Mouse (Mus musculus): ENCODE results near the gene Nedd4. TPM values are rescaled to one million over a fixed set of nuclear protein-coding genes. Genes with fewer than 3 reads are reported as not detected.
A peak's percentile ranks its signal among the peaks of the same experiment; 100 is the strongest.
"Not testable (repeated sequence)": the region's sequence is repeated elsewhere in the genome, so short reads cannot be mapped to it uniquely, and the experiment has no call there.

Nedd4 gene
- polyA plus RNA-seq, 1 experiment from 2014 or later: 173 TPM

DNA sequence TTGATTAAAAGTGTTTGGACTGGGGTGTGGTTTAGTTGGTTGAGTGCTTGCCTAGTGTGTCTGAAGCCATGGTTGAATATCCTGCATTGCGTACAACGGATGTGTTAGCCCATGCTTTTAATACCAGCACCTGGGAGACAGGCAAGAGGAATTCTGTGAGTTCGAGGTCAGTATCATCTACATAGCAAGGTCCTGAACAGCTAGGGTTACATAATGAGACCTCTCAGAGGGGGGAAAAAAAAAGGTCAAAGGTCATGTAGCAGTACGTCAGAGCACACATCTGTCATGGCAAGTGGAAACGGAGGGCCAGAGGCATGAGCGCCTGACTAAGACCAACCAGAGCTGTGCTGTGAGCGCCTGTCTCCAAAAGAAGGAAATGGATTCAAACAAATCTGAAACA, 3.4 kb downstream of the Nedd4 start:
- WGBS (ENCODE audit: insufficient replicate concordance): 75% methylated on average over 7 of the region's 7 CpGs
- Histone ChIP-seq H3K9ac (0 out of 2 replicates have a peak overlapping the region, but pooled peaks have one; percentile 5), H3K27ac (peak overlapping the region; percentile 97), H3K9me3 (replicated peaks) (no peaks in the 10 kb centered on the region), H3K4me3 (0 out of 2 replicates have a peak overlapping the region, but pooled peaks have one; percentile 93), H3K4me2 (peak overlapping the region; percentile 91), H3K36me3 (peaks cover 62% of the 10 kb centered on the region), H3K27me3 (replicated peaks) (no peaks in the 10 kb centered on the region), H3K4me1 (peaks cover 63% of the 10 kb centered on the region)
- ATAC-seq: no peak

DNA sequence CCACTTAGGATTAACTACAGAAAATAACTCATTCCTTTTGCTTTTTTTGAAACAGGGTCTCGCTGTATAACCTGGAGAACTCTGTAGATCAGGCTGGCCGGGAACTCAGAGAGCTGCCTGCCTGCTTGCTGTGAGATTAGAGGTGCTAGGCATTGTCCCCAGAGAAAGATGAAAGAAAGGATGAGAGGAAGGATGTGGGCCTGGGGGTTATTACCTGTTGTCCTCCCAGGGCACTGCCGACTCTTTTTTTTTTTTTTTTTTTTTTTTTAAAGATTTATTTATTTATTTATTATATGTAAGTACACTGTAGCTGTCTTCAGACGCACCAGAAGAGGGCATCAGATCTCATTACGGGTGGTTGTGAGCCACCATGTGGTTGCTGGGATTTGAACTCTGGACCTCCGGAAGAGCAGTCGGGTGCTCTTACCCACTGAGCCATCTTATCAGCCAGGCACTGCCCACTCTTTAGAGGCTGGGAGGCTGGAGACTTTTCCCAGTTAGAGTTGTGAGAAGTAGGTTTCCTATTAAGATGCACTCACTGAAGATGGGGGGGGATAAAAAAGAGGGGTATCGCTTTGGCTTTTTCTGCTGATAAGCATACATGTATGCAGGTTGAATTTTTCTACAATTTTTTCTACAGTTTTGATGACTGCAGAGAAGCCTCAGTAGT, 4.3 kb downstream of the Nedd4 start:
- Histone ChIP-seq H3K4me2 (peak overlapping the region; percentile 8; the same call in 1 of the 2 replicates), H3K4me1 (peaks cover 54% of the 10 kb centered on the region), H3K27ac (peak overlapping the region; percentile 54; the same call in 1 of the 2 replicates), H3K36me3 (peaks cover 68% of the 10 kb centered on the region), H3K9ac (peak overlapping the region; percentile 46; the same call in 1 of the 2 replicates)
- not testable (repeated sequence) for H3K27me3 ChIP-seq (replicated peaks); H3K4me3 ChIP-seq; ATAC-seq; H3K9me3 ChIP-seq (replicated peaks)
- 53% methylated on average over 7 of the region's 8 CpGs for WGBS (ENCODE audit: insufficient replicate concordance)

DNA sequence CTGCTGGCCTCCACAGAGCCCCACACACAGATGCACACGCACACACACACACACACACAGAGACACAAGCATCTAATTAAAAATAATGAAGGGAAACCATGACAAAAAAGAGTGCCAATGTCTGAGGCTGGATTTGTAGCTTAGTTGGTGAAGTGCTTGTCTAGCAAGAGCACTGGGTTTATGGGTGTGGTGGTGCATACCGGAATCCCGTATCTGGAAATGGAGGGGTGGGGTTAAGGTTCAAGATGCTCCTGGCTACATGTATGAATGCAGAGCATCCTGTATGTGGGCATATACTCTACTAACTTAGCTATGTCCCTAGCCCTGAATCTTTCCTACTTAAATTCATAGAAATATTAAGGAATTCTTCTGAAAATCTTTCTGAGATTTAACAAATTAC, 5.0 kb downstream of the Nedd4 start:
- peaks cover 74% of the 10 kb centered on the region for H3K36me3 ChIP-seq
- H3K27ac ChIP-seq: peak overlapping the region; percentile 54; the same call in 1 of the 2 replicates
- no peak overlapping the region for H3K4me3 ChIP-seq
- peak overlapping the region; percentile 46 for H3K9ac ChIP-seq
- WGBS (ENCODE audit: insufficient replicate concordance): 78% methylated on average over 3 of the region's 3 CpGs
- peaks cover 50% of the 10 kb centered on the region for H3K4me1 ChIP-seq
- peak overlapping the region; percentile 8; the same call in 1 of the 2 replicates for H3K4me2 ChIP-seq
- no peaks in the 10 kb centered on the region for H3K9me3 ChIP-seq (replicated peaks)
- H3K27me3 ChIP-seq (replicated peaks): no peaks in the 10 kb centered on the region
- no peak for ATAC-seq

DNA sequence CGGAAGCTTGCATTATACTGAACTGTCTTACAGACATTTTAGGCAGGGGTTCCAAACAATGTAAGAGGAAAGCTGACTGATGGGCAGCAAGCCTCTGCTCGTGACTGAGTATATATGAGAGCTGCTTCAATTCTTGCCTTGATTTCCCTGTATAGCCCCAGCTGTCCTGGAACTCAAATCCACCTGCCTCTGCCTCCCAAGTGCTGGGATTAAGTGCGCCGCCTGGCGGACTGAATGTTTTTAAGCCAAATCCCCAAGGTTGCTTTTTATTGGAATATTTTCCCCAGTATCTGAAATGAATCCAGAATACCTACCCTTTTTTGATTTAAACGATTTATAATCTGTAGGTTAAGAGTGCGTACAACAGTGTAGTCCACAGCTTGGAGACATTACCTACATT, 7.2 kb downstream of the Nedd4 start:
- no peak overlapping the region for H3K4me3 ChIP-seq
- H3K36me3 ChIP-seq: peaks cover 88% of the 10 kb centered on the region
- no peaks in the 10 kb centered on the region for H3K9me3 ChIP-seq (replicated peaks)
- WGBS (ENCODE audit: insufficient replicate concordance): 88% methylated on average over 7 of the region's 7 CpGs
- H3K27me3 ChIP-seq (replicated peaks): no peaks in the 10 kb centered on the region
- no peak for ATAC-seq
- H3K4me2 ChIP-seq: no peak overlapping the region
- H3K4me1 ChIP-seq: peaks cover 42% of the 10 kb centered on the region
- H3K27ac ChIP-seq: peak overlapping the region; percentile 30; the same call in 1 of the 2 replicates
- H3K9ac ChIP-seq: no peak overlapping the region

DNA sequence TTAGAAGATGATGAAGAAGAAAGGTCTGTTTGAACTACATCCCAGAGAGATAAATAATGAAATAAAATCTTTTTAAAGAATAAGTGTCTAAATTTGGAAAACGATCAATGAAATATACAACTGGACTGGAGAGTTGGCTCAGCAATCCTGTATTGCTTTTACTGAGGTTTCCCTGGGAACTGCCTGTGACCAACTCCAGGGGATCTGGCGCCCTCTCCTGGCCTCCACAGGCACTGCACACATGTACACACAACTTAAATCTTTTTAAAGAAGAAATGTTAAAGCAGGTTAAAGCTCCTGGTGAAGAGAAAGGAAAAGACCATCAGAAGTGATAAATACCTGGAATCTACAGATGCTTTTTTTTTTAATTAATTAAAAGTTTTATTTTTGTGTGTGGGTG, 10.2 kb downstream of the Nedd4 start:
- no peaks in the 10 kb centered on the region for H3K9me3 ChIP-seq (replicated peaks)
- H3K4me3 ChIP-seq: no peak overlapping the region
- H3K9ac ChIP-seq: no peak overlapping the region
- WGBS (ENCODE audit: insufficient replicate concordance): 33% methylated on average over 2 of the region's 2 CpGs
- peaks cover 13% of the 10 kb centered on the region; the same call in 1 of the 2 replicates for H3K4me1 ChIP-seq
- H3K27me3 ChIP-seq (replicated peaks): no peaks in the 10 kb centered on the region
- no peak overlapping the region for H3K27ac ChIP-seq
- H3K4me2 ChIP-seq: no peak overlapping the region
- no peak for ATAC-seq
- H3K36me3 ChIP-seq: peaks cover 87% of the 10 kb centered on the region

DNA sequence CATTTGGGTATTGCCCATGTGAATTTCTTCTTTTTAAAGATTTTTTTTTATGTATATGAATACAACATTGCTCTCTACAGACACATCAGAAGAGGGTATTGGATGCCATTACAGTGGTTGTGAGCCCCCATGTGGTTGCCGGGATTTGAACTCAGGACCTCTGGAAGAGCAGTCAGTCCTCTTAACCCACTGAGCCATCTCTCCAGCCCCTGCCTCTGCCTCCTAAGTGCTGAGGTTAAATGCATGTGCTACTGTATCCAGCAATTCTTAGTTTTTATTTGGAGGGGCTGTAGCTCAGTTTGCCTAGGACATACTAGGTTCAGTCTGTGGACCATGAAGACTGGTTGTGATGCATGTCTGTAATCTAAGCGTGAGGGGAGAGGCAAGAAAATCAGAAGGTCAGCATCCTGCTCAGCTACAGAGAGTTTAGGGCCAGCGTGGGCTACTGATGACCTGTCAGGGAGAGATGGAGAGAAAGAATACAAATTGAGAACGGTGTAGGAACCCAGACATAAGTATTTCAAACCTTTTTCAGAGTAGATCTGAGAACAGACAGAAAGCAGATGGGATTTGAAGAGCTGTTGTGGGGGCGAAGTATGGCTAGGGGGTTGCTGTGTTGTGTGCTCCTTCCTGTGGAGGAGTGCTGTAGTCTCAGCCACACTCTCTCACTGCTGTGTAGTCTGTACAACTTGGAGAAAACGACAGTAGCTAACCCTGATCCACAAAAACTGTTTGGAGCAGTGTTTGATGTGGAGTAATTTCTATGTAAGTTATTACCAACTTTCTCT, 13.0 kb downstream of the Nedd4 start:
- H3K27me3 ChIP-seq (replicated peaks): no peaks in the 10 kb centered on the region
- H3K27ac ChIP-seq: no peak overlapping the region
- WGBS (ENCODE audit: insufficient replicate concordance): 85% methylated on average over 6 of the region's 6 CpGs
- no peaks in the 10 kb centered on the region; the same call in 1 of the 2 replicates for H3K4me1 ChIP-seq
- no peak overlapping the region for H3K9ac ChIP-seq
- H3K4me2 ChIP-seq: no peak overlapping the region
- no peaks in the 10 kb centered on the region for H3K9me3 ChIP-seq (replicated peaks)
- ATAC-seq: no peak
- peaks cover 86% of the 10 kb centered on the region for H3K36me3 ChIP-seq
- H3K4me3 ChIP-seq: no peak overlapping the region

DNA sequence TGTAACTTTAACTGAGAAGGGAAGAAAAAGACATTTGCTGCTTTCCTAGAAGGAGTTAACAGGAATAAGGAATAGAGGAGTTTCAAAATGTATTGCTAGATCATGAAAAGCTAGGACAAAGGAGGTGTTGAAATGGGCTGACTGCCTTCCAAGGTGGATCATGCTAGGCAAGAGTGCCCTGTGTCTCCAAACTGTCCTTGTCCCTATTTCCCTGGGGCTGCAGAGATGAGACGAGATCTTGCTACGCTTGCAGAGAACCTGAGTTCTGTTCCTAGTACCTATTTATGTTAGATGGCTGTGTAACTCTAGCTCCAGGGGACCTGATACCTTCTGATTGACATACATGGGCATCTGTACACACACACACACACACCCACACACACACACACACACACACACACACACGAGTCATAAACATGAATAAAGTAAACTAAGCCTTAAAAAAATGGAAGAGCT, 13.6 kb downstream of the Nedd4 start:
- ATAC-seq: no peak
- Histone ChIP-seq H3K4me1 (no peaks in the 10 kb centered on the region; the same call in 1 of the 2 replicates), H3K4me2 (no peak overlapping the region), H3K9me3 (replicated peaks) (no peaks in the 10 kb centered on the region), H3K27me3 (replicated peaks) (no peaks in the 10 kb centered on the region), H3K4me3 (no peak overlapping the region), H3K9ac (no peak overlapping the region), H3K36me3 (peaks cover 81% of the 10 kb centered on the region), H3K27ac (no peak overlapping the region)
- 84% methylated on average over 3 of the region's 3 CpGs for WGBS (ENCODE audit: insufficient replicate concordance)

DNA sequence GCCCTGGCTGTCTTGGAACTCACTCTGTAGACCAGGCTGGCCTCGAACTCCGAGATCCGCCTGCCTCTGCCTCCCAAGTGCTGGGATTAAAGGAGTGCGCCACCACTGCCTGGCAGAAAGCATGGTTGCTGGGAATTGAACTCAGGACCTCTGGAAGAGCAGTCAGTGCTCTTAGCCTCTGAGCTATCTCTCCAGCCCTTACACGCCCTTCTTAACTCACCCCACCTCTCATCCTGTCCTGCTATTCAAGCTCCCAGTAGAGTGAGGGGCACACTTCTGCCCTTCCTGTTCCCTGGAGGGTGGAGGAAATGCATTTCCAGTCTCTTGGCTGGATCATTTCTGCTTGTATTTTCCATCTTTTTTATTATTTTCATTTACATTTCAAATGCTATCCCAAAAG, 15.5 kb downstream of the Nedd4 start:
- 91% methylated on average over 5 of the region's 5 CpGs for WGBS (ENCODE audit: insufficient replicate concordance)
- peaks cover 85% of the 10 kb centered on the region for H3K36me3 ChIP-seq
- no peak for ATAC-seq

DNA sequence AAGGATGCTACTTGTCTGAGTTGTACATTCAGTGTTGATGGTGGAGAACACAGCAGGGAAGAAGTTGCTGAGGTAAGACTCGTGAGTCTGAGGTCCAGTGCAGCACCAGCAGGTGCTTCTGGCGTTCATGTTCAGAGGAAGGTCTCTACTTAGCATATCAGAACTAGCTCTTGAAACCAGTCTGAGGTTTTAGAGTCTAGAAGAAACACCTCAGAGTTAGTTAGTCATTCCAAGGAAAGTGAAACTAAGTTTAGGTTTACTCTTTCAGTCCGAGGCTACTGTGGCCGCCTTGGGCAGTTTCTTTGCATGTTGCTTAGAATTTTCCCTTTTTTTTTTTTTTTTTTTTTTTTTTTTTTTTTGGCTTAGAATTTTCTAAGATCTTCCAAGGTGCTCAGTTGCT, 16.6 kb downstream of the Nedd4 start:
- ATAC-seq: no peak
- H3K27me3 ChIP-seq (replicated peaks): no peaks in the 10 kb centered on the region
- no peak overlapping the region for H3K4me2 ChIP-seq
- no peak overlapping the region for H3K27ac ChIP-seq
- peaks cover 82% of the 10 kb centered on the region for H3K36me3 ChIP-seq
- H3K9ac ChIP-seq: no peak overlapping the region
- H3K4me3 ChIP-seq: no peak overlapping the region
- no peaks in the 10 kb centered on the region for H3K9me3 ChIP-seq (replicated peaks)
- 79% methylated on average over 4 of the region's 4 CpGs for WGBS (ENCODE audit: insufficient replicate concordance)
- H3K4me1 ChIP-seq: peaks cover 9% of the 10 kb centered on the region; the same call in 1 of the 2 replicates

More for the DNA sequence above, 15.5 kb downstream of the Nedd4 start:
- Histone ChIP-seq H3K27ac (no peak overlapping the region), H3K9me3 (replicated peaks) (no peaks in the 10 kb centered on the region), H3K4me2 (no peak overlapping the region), H3K27me3 (replicated peaks) (no peaks in the 10 kb centered on the region), H3K4me3 (no peak overlapping the region), H3K9ac (no peak overlapping the region), H3K4me1 (peaks cover 5% of the 10 kb centered on the region; the same call in 1 of the 2 replicates)

DNA sequence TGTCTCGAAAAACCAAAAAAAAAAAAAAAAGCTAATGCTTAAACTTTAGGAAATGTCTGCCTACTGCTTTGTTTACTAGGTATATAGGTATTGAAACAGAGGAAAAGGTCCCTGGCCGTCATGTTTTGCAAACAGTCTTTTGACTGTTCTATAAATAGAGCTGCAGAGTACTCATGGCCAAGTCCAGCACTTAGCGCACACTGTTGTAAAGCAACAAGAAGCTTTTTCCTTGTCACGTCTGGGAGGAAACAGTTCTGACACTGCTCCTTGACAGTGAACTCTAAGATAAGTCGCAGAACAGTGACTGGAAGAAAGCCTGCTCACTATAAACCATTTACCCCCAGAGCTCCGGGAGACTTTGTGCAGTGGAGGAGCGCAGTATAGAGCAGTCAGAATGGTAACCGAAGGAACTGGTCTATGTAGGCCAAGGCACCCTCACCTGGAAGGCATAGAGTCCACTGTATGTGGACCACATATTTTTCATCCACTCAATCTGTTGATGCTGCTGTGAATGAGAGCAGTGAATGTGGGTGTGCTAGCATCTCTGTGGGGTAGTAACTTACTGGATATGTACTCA, 19.6 kb downstream of the Nedd4 start:
- peak; percentile 55; the same call in 1 of the 2 replicates for ATAC-seq
- Histone ChIP-seq H3K9me3 (replicated peaks) (no peaks in the 10 kb centered on the region), H3K4me3 (no peak overlapping the region), H3K4me1 (peaks cover 17% of the 10 kb centered on the region), H3K4me2 (no peak overlapping the region), H3K36me3 (peaks cover 80% of the 10 kb centered on the region), H3K9ac (no peak overlapping the region), H3K27me3 (replicated peaks) (no peaks in the 10 kb centered on the region), H3K27ac (no peak overlapping the region)
- 75% methylated on average over 8 of the region's 8 CpGs for WGBS (ENCODE audit: insufficient replicate concordance)

DNA sequence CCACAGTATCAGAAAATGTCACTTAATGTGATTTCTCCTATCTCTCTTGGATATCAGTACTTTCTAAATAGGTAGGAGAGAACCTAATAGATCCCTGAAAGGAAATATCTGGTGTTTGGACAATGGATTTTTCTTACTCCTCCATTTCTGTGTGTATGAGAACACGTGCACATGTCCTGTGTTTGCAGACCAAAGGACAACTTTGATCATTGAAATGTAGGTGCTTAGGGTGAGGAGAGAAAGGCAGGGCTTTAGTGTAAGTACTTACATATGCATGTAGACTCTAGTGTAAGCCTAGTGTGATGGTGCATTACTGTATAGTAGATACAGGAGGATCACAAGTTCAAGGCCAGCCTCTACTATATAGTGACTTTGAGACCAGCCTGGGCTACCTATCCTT, 21.1 kb downstream of the Nedd4 start:
- H3K27me3 ChIP-seq (replicated peaks): no peaks in the 10 kb centered on the region
- WGBS (ENCODE audit: insufficient replicate concordance): 69% methylated on average over 1 of the region's 1 CpGs
- no peak overlapping the region for H3K4me2 ChIP-seq
- peaks cover 17% of the 10 kb centered on the region for H3K4me1 ChIP-seq
- ATAC-seq: no peak
- no peaks in the 10 kb centered on the region for H3K9me3 ChIP-seq (replicated peaks)
- no peak overlapping the region for H3K4me3 ChIP-seq
- no peak overlapping the region for H3K27ac ChIP-seq
- peaks cover 82% of the 10 kb centered on the region for H3K36me3 ChIP-seq
- no peak overlapping the region for H3K9ac ChIP-seq

DNA sequence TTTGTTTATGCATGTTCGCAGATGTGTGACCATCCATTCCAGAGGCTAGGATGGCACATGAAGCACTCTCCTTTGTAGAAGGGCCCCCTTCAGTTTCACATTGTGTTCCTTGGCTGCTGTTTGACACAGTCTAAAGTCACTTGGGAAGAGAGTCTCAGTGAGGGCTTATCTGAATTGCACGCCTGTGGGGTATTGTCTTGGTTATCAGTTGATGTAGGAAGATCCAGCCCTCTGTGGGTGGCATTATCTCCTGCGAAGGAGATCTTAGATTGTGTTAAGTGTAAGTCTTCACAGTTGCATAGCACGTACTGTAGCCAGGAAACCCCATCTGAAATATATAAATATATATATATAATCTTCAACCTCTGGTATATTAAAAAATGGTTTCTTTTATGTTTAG, 23.1 kb downstream of the Nedd4 start:
- Histone ChIP-seq H3K4me1 (peaks cover 20% of the 10 kb centered on the region), H3K4me3 (no peak overlapping the region), H3K36me3 (peaks cover 90% of the 10 kb centered on the region), H3K4me2 (no peak overlapping the region), H3K27me3 (replicated peaks) (no peaks in the 10 kb centered on the region), H3K9me3 (replicated peaks) (no peaks in the 10 kb centered on the region), H3K27ac (no peak overlapping the region), H3K9ac (no peak overlapping the region)
- peak; percentile 53; the same call in 1 of the 2 replicates for ATAC-seq
- 48% methylated on average over 4 of the region's 4 CpGs for WGBS (ENCODE audit: insufficient replicate concordance)

Data from liver, embryonic 12.5 days (tissue).